Mouse (Mus musculus) small intestine, adult 2 months (tissue): ENCODE measurements around the gene Rad23b.

Experiments used
- CTCF ChIP-seq: fragments of 200-500 bp; IDR thresholded peaks from 2 replicates; pipeline ENCODE4 v1.5.1; 2012; ENCODE audit warnings: low read depth, mild to moderate bottlenecking, control low read depth, inconsistent platforms, low read length, moderate library complexity, mixed read lengths; ENCODE audit not compliant: insufficient replicate concordance, insufficient read length; ENCODE audit errors: extremely low read depth
- POLR2A ChIP-seq: fragments of 200-500 bp; IDR thresholded peaks from 2 replicates; pipeline ENCODE4 v1.6.1; 2012; ENCODE audit warnings: low read depth, mild to moderate bottlenecking, control low read depth, inconsistent platforms, low read length, moderate library complexity

DNA sequence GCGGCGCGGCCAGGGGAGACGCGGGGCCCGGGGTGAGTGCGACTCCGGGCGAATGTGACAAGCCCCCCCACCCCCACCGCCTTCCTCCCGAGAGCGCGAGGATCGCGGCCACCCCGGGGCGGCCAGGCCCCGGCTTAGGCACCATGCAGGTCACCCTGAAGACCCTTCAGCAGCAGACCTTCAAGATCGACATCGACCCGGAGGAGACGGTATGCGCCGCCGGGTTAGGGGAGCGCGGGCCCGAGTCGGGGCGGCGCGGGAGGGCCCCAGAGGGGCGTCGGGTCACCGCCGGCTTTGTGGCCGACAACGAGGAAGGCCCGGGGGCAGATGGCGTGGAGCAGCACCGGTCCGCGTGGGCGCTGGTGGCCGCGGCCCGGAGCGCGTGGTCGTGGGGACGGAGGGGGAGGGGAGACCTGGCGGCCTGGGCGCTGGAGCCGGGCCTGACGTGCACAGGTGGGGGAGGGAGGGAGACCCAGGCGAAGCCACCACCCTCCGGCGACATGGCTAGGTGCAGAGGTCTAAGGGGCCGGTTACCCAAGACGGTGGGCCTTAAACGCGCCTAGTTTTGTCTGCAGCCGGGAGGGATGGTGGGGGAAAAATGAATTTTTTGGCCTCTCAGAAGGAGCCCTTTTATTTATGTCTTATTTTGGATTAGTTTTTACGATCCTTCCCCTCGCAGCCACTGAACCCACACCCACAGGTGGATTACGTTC is 532 bp downstream of the Rad23b start:
- TF ChIP-seq CTCF (no peak), POLR2A (no peak; the same call in 1 of the 2 replicates)
